Mouse (Mus musculus) liver, embryonic 16.5 days (tissue): ENCODE results near the gene Safb. TPM values are rescaled to one million over a fixed set of nuclear protein-coding genes. Genes with fewer than 3 reads are reported as not detected.
A peak's percentile ranks its signal among the peaks of the same experiment; 100 is the strongest.

ENCODE experiments used
- ATAC-seq: fragments of 200-750 bp; cut with Nextera tagmentation; 2 replicates; pipeline ENCODE4 v1.8.0; 2017; ENCODE audit warnings: low read depth, mild to moderate bottlenecking, moderate number of reproducible peaks, moderate library complexity
- H3K27ac ChIP-seq: fragments of 300-500 bp; sonication (generic); 2 replicates; pipeline ENCODE4 v1.5.1; 2014; ENCODE audit warnings: mild to moderate bottlenecking, low read length
- H3K27me3 ChIP-seq: fragments of 300-500 bp; sonication (generic); 2 replicates; pipeline ENCODE4 v1.6.1; 2014; ENCODE audit warnings: low read depth, low read length, mixed read lengths; ENCODE audit not compliant: control insufficient read depth, insufficient read depth
- H3K36me3 ChIP-seq: fragments of 300-500 bp; sonication (generic); 2 replicates; pipeline ENCODE4 v1.6.1; 2014; ENCODE audit warnings: mild to moderate bottlenecking; ENCODE audit not compliant: control insufficient read depth, insufficient read depth
- H3K4me1 ChIP-seq: fragments of 300-500 bp; sonication (generic); 2 replicates; pipeline ENCODE4 v1.6.1; 2014; ENCODE audit warnings: low read depth, low read length, mixed read lengths; ENCODE audit not compliant: control insufficient read depth
- H3K4me2 ChIP-seq: fragments of 300-500 bp; sonication (generic); 2 replicates; pipeline ENCODE4 v1.6.1; 2014; ENCODE audit warnings: low read depth, low read length, mixed read lengths
- H3K4me3 ChIP-seq: fragments of 300-500 bp; sonication (generic); 2 replicates; pipeline ENCODE4 v1.5.1; 2014; ENCODE audit warnings: low read depth, mild to moderate bottlenecking, low read length
- H3K9ac ChIP-seq: fragments of 300-500 bp; sonication (generic); 2 replicates; pipeline ENCODE4 v1.6.1; 2014; ENCODE audit warnings: low read depth, low read length
- H3K9me3 ChIP-seq: fragments of 300-500 bp; sonication (generic); replicated peaks from 2 replicates; pipeline ENCODE4 v1.6.1; 2016; ENCODE audit warnings: low read length; ENCODE audit not compliant: control insufficient read depth
- WGBS: fragments of 180-500 bp; shearing (Covaris S2); extraction: QIAGEN DNeasy Blood & Tissue Kit; methylation state at CpG from one replicate; pipeline ENCODE4 v1.1.7; 2014; ENCODE audit not compliant: insufficient replicate concordance; 5-methylcytosine and 5-hydroxymethylcytosine counted together
- polyA plus RNA-seq: library from polyadenylated mRNA; unstranded; fragments of >200 nt; fragmentation: Nextera tagmentation; extraction: Ambion mirVana; gene quantifications from 2 replicates; pipeline ENCODE4 v1.2.1, GENCODE M21; 2015

Safb gene
- polyA plus RNA-seq, 1 experiment from 2014 or later: 38.7 TPM

- WGBS: 60% methylated on average over 4 of the region's 4 CpGs
- H3K27ac ChIP-seq: no peak overlapping the region
- H3K9me3 ChIP-seq: no peaks in the 10 kb centered on the region
- H3K36me3 ChIP-seq: no peaks in the 10 kb centered on the region
- no peak for ATAC-seq
- H3K27me3 ChIP-seq: no peaks in the 10 kb centered on the region
- H3K4me3 ChIP-seq: no peak overlapping the region
- no peaks in the 10 kb centered on the region for H3K4me1 ChIP-seq
- no peak overlapping the region for H3K4me2 ChIP-seq
- H3K9ac ChIP-seq: no peak overlapping the region
Measured at GRCm38 (mm10) chr17:56643237-56643636, 58.6 kb downstream of the Safb start.

GRCm38 (mm10) chr17:56647546-56647945 is 62.9 kb downstream of the Safb start:
- H3K4me2 ChIP-seq: no peak overlapping the region
- no peak for ATAC-seq
- H3K9ac ChIP-seq: no peak overlapping the region
- no peaks in the 10 kb centered on the region for H3K36me3 ChIP-seq
- no peaks in the 10 kb centered on the region for H3K27me3 ChIP-seq
- no peaks in the 10 kb centered on the region for H3K9me3 ChIP-seq
- H3K27ac ChIP-seq: no peak overlapping the region
- no peaks in the 10 kb centered on the region for H3K4me1 ChIP-seq
- WGBS: 39% methylated on average over 12 of the region's 13 CpGs
- no peak overlapping the region for H3K4me3 ChIP-seq

GRCm38 (mm10) chr17:56651801-56652200 is 67.2 kb downstream of the Safb start:
- Histone ChIP-seq H3K9me3 (no peaks in the 10 kb centered on the region), H3K36me3 (no peaks in the 10 kb centered on the region), H3K4me3 (no peak overlapping the region), H3K27ac (no peak overlapping the region), H3K27me3 (no peaks in the 10 kb centered on the region), H3K9ac (no peak overlapping the region), H3K4me2 (no peak overlapping the region), H3K4me1 (no peaks in the 10 kb centered on the region)
- peak; percentile 86 for ATAC-seq
- WGBS: 28% methylated on average over 10 of the region's 10 CpGs

GRCm38 (mm10) chr17:56654771-56655170 is 70.1 kb downstream of the Safb start:
- H3K36me3 ChIP-seq: no peaks in the 10 kb centered on the region
- ATAC-seq: no peak
- H3K4me1 ChIP-seq: no peaks in the 10 kb centered on the region
- H3K27me3 ChIP-seq: no peaks in the 10 kb centered on the region
- no peaks in the 10 kb centered on the region for H3K9me3 ChIP-seq
- no peak overlapping the region for H3K4me2 ChIP-seq
- 49% methylated on average over 2 of the region's 2 CpGs for WGBS
- no peak overlapping the region for H3K4me3 ChIP-seq
- H3K27ac ChIP-seq: no peak overlapping the region
- no peak overlapping the region for H3K9ac ChIP-seq

- 65% methylated on average over 3 of the region's 3 CpGs for WGBS
- no peaks in the 10 kb centered on the region for H3K4me1 ChIP-seq
Measured at GRCm38 (mm10) chr17:56655311-56655710, 70.7 kb downstream of the Safb start.

More at GRCm38 (mm10) chr17:56655311-56655710, 70.7 kb downstream of the Safb start:
- Histone ChIP-seq H3K4me3 (no peak overlapping the region), H3K27ac (no peak overlapping the region), H3K36me3 (no peaks in the 10 kb centered on the region), H3K9ac (no peak overlapping the region), H3K27me3 (no peaks in the 10 kb centered on the region), H3K9me3 (no peaks in the 10 kb centered on the region), H3K4me2 (no peak overlapping the region)
- no peak for ATAC-seq

Other genes with a start within 250 kb of the Safb start
- gene Ptprs, start 108.3 kb upstream of the Safb start, polyA plus RNA-seq: 3.9 and 5.3 TPM in 2 replicates
- not detected in 2 replicates for gene Znrf4, start 72.4 kb upstream of the Safb start, polyA plus RNA-seq
- 0.12 and 0.24 TPM in 2 replicates for gene Gm20219, start 30.4 kb upstream of the Safb start, polyA plus RNA-seq
- 25.8 and 28.8 TPM in 2 replicates for gene Safb2, start 240 bp upstream of the Safb start, polyA plus RNA-seq
- gene 2410015M20Rik, start 24.9 kb downstream of the Safb start, polyA plus RNA-seq: 129 and 149 TPM in 2 replicates
- 828 and 951 TPM in 2 replicates for gene Rpl36, start 28.6 kb downstream of the Safb start, polyA plus RNA-seq
- gene Lonp1, start 42.1 kb downstream of the Safb start, polyA plus RNA-seq: 35.0 and 36.3 TPM in 2 replicates
- gene Catsperd, start 43.3 kb downstream of the Safb start, polyA plus RNA-seq: 0.21 and 0.33 TPM in 2 replicates
- 35.9 and 37.0 TPM in 2 replicates for gene Ranbp3, start 88.5 kb downstream of the Safb start, polyA plus RNA-seq
- 210 and 219 TPM in 2 replicates for gene Ndufa11, start 132.9 kb downstream of the Safb start, polyA plus RNA-seq
- 2.8 and 4.2 TPM in 2 replicates for gene Vmac, start 133.2 kb downstream of the Safb start, polyA plus RNA-seq
- gene Nrtn, start 172.7 kb downstream of the Safb start, polyA plus RNA-seq: 0.49 and 1.0 TPM in 2 replicates
- 11.4 and 12.2 TPM in 2 replicates for gene Dus3l, start 179.9 kb downstream of the Safb start, polyA plus RNA-seq
- 0.42 and 0.44 TPM in 2 replicates for gene Prr22, start 185.4 kb downstream of the Safb start, polyA plus RNA-seq
- 12.4 and 12.6 TPM in 2 replicates for gene Rfx2, start 246.2 kb downstream of the Safb start, polyA plus RNA-seq